Mouse (Mus musculus) ES-Bruce4 (cell line): ENCODE data around the gene Med31. TPM values are rescaled to one million over a fixed set of nuclear protein-coding genes. Genes with fewer than 3 reads are reported as not detected.
"Not testable (repeated sequence)": the region's sequence is repeated elsewhere in the genome, so short reads cannot be mapped to it uniquely, and the experiment has no call there.

Source experiments
- H3K27ac ChIP-seq: 2 replicates; pipeline ENCODE4 v1.5.1; 2012; ENCODE audit warnings: low read length, inconsistent platforms; ENCODE audit not compliant: insufficient read depth
- H3K27me3 ChIP-seq: 2 replicates; pipeline ENCODE4 v1.6.1; 2012; ENCODE audit warnings: mild to moderate bottlenecking, low read length, inconsistent platforms; ENCODE audit not compliant: control insufficient read depth, poor library complexity, insufficient read depth, severe bottlenecking
- H3K36me3 ChIP-seq: 2 replicates; pipeline ENCODE4 v1.6.1; 2012; ENCODE audit warnings: inconsistent platforms, mild to moderate bottlenecking, low read length, moderate library complexity; ENCODE audit not compliant: control insufficient read depth, poor library complexity, insufficient read depth, severe bottlenecking
- H3K4me1 ChIP-seq: one replicate; pipeline ENCODE4 v1.8.1; 2011; ENCODE audit warnings: low read length; ENCODE audit not compliant: control insufficient read depth, insufficient read depth
- H3K4me3 ChIP-seq: 2 replicates; pipeline ENCODE4 v1.5.1; 2011; ENCODE audit warnings: low read depth, mild to moderate bottlenecking, low read length
- H3K9ac ChIP-seq: 2 replicates; pipeline ENCODE4 v1.6.1; 2012; ENCODE audit warnings: low read depth, mild to moderate bottlenecking, inconsistent platforms; ENCODE audit not compliant: poor library complexity, severe bottlenecking
- H3K9me3 ChIP-seq: replicated peaks from 2 replicates; pipeline ENCODE4 v1.6.1; 2012; ENCODE audit warnings: mild to moderate bottlenecking, low read length, inconsistent platforms; ENCODE audit not compliant: control insufficient read depth, poor library complexity, insufficient read depth, severe bottlenecking
- CTCF ChIP-seq: IDR thresholded peaks from one replicate; pipeline ENCODE4 v1.8.1; 2011; ENCODE audit warnings: low read depth, low read length
- EP300 ChIP-seq: IDR thresholded peaks from 2 replicates; pipeline ENCODE4 v1.6.1; 2011; ENCODE audit warnings: low read depth, low read length; ENCODE audit not compliant: insufficient read depth
- POLR2A ChIP-seq: IDR thresholded peaks from one replicate; pipeline ENCODE4 v1.8.1; 2011; ENCODE audit warnings: low read length; ENCODE audit not compliant: insufficient read depth
- polyA plus RNA-seq: library from polyadenylated mRNA; stranded (reverse); fragments of >200 nt; gene quantifications from 2 replicates; pipeline ENCODE4 v1.2.4, GENCODE M21; 2011; ENCODE audit warnings: low read depth; ENCODE audit not compliant: missing spikeins, insufficient read depth, insufficient read length

Med31 gene
- polyA plus RNA-seq, 1 experiment, result 25.7 TPM

DNA sequence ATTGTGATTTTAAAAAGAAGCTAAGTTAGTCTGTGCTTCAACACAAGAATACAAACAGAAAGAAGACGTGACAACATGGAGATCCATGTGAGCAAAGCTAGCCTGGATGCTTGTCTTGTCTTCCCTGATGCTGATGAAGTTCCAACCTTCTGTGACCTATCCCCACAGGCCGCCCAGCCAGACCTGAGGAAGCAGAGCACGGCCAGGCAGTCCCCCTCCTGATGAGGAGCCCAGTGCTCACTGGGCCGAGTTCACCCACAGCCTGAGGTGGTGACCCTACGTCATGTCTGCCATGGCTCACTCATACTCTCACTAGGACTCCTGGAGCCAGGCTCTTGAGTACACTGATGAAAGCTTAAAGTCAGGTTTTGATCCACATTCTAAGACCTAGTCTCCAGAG, 41.9 kb downstream of the Med31 start:
- Histone ChIP-seq H3K27ac (no peak overlapping the region), H3K4me3 (no peak overlapping the region), H3K36me3 (peaks cover 11% of the 10 kb centered on the region), H3K27me3 (no peaks in the 10 kb centered on the region), H3K9me3 (no peaks in the 10 kb centered on the region), H3K4me1 (no peaks in the 10 kb centered on the region), H3K9ac (no peak overlapping the region)
- TF ChIP-seq EP300 (no peak), CTCF (no peak), POLR2A (no peak)

DNA sequence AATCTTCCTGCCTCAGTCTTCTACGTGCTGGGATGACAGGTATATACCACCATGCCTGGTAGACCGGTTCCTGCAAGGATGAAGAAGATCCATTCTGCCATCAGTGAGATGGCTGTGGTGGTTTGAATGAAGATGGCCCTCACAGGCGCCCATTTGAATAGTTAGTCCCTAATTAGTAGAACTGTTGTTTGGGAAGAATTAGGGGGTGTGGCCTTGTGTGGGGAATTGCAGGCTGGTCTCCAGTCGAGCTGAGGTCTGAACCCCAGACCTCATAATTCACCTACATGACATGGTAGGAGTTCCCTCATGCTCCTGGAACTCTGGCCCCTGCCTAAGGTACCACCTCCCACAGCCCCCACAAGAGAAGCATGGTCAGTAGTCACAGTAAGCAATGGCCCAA, 43.5 kb downstream of the Med31 start:
- not testable (repeated sequence) for H3K27me3 ChIP-seq, H3K9me3 ChIP-seq, H3K9ac ChIP-seq, H3K4me1 ChIP-seq, H3K27ac ChIP-seq, H3K4me3 ChIP-seq
- H3K36me3 ChIP-seq, result peaks cover 11% of the 10 kb centered on the region

DNA sequence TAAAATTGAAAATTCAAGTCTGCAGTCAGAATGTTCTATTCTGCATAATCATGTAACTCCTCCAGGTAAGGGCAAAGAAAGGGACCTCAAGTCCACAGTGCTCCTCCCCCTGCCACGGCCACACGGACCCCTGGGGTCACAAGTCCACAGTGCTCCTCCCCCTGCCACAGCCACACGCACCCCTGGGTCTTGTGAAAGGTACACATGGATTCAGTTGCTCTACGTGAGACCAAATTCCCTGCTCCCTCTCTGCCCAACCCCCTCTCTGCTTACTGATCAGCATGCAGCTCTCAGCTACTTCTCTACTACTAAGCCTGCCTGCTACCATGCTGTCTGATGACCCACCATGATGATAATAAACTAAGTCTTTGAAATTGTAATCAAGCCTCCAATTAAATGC, 45.5 kb downstream of the Med31 start:
- TF ChIP-seq EP300 (no peak), CTCF (no peak), POLR2A (no peak)
- Histone ChIP-seq H3K9ac (no peak overlapping the region), H3K4me3 (no peak overlapping the region), H3K36me3 (peaks cover 7% of the 10 kb centered on the region; the same call in 1 of the 2 replicates), H3K27me3 (no peaks in the 10 kb centered on the region), H3K9me3 (no peaks in the 10 kb centered on the region), H3K4me1 (no peaks in the 10 kb centered on the region), H3K27ac (no peak overlapping the region)

DNA sequence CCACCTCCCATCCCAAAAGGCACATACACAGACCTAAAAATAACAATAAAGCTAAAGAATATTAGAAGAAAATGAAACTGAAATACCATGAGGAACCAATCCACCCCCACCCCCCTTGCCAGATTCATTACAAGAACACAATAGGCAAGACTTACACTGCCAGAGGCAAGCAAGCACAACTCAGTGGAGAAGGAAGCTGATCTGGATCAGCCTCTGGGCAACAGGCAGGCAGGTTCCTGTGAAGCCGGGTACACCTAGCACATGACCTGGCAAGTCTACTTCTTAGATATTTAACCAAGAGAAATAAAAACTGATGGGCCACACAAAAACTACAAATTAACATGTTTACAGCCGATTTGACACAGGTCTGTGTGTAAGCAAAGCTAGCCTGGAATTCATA, 52.2 kb downstream of the Med31 start:
- no peak for TF ChIP-seq POLR2A
- TF ChIP-seq CTCF, result no peak
- no peak for TF ChIP-seq EP300
- Histone ChIP-seq H3K4me1 (no peaks in the 10 kb centered on the region), H3K9ac (no peak overlapping the region), H3K4me3 (no peak overlapping the region), H3K27ac (no peak overlapping the region), H3K9me3 (no peaks in the 10 kb centered on the region), H3K36me3 (peaks cover 2% of the 10 kb centered on the region; the same call in 1 of the 2 replicates), H3K27me3 (no peaks in the 10 kb centered on the region)

Other genes starting within 250 kb of the Med31 start
- gene Aipl1, start 178.1 kb downstream of the Med31 start, polyA plus RNA-seq, result 1.1 and 1.3 TPM in 2 replicates
- 43.6 and 49.3 TPM in 2 replicates for gene Pimreg, start 173.6 kb downstream of the Med31 start, polyA plus RNA-seq
- 0.24 and 0.42 TPM in 2 replicates for gene Pitpnm3, start 79.8 kb downstream of the Med31 start, polyA plus RNA-seq
- 4.4 and 5.1 TPM in 2 replicates for gene Gm43951, start 8.8 kb downstream of the Med31 start, polyA plus RNA-seq
- gene 4933427D14Rik, start 8.1 kb downstream of the Med31 start, polyA plus RNA-seq, result 14.5 and 16.0 TPM in 2 replicates
- gene Txndc17, start 8.0 kb downstream of the Med31 start, polyA plus RNA-seq, result 101 and 110 TPM in 2 replicates
- gene Slc13a5, start 51.6 kb upstream of the Med31 start, polyA plus RNA-seq, result 0.31 and 1.4 TPM in 2 replicates
- 8.2 and 9.0 TPM in 2 replicates for gene Xaf1, start 86.0 kb upstream of the Med31 start, polyA plus RNA-seq
- gene Fbxo39, start 98.9 kb upstream of the Med31 start, polyA plus RNA-seq, result not detected in 2 replicates
- 0.64 and 0.87 TPM in 2 replicates for gene Tekt1, start 146.8 kb upstream of the Med31 start, polyA plus RNA-seq
- gene Smtnl2, start 196.1 kb upstream of the Med31 start, polyA plus RNA-seq, result 19.7 and 24.3 TPM in 2 replicates
- gene Ggt6, start 219.9 kb upstream of the Med31 start, polyA plus RNA-seq, result not detected in 2 replicates
- 296 and 298 TPM in 2 replicates for gene Mybbp1a, start 225.8 kb upstream of the Med31 start, polyA plus RNA-seq